Mouse (Mus musculus): ENCODE measurements at regions not wholly inside any gene's neighbourhood (a gene's known extent, or its start where the extent isn't known, plus 50 kb on each side); places are given as distances from the start of the nearest gene placed in this dataset.

GRCm38 (mm10) chr6:99810974-99811798, 85.0 kb upstream of the Prok2 start:
- Histone ChIP-seq H3K9me3 (replicated peaks; ENCODE audit: insufficient read depth, low read length) (no peaks in the 10 kb centered on the region), H3K9ac (ENCODE audit: control insufficient read depth, low read depth, low read length, poor library complexity, severe bottlenecking) (no peak overlapping the region), H3K27me3 (ENCODE audit: control insufficient read depth in 1 of 2, insufficient read depth in 2 of 2, low read length in 2 of 2) (no peaks in the 10 kb centered on the region), H3K36me3 (ENCODE audit: control insufficient read depth in 1 of 2, insufficient read depth in 2 of 2, low read length in 2 of 2) (no peaks in the 10 kb centered on the region), H3K4me1 (ENCODE audit: control insufficient read depth in 1 of 2, insufficient read depth in 2 of 2, low read length in 2 of 2) (no peaks in the 10 kb centered on the region), H3K27ac (ENCODE audit: control insufficient read depth, low read depth, low read length) (no peak overlapping the region), H3K79me2 (ENCODE audit: control insufficient read depth, insufficient read depth, low read length, poor library complexity) (no peaks in the 10 kb centered on the region), H3K4me3 (ENCODE audit: control insufficient read depth in 1 of 2, insufficient read depth in 1 of 2, low read depth in 2 of 2, low read length in 2 of 2) (no peak overlapping the region)
- TF ChIP-seq ZMIZ1 (IDR thresholded peaks at IDR 0.05; ENCODE audit: low read depth, low read length) (no peak), TAL1 (IDR thresholded peaks at IDR 0.05; ENCODE audit: low read length) (no peak), NELFE (IDR thresholded peaks at IDR 0.05; ENCODE audit: low read depth, low read length) (no peak), TBP (IDR thresholded peaks at IDR 0.05; ENCODE audit: low read depth, low read length) (no peak), GATA1 (IDR thresholded peaks at IDR 0.05; ENCODE audit: low read depth, low read length) (no peak), ELF1 (IDR thresholded peaks at IDR 0.05; ENCODE audit: low read depth, low read length) (no peak), CHD2 (IDR thresholded peaks at IDR 0.05; ENCODE audit: low read length) (no peak), RCOR1 (IDR thresholded peaks at IDR 0.05; ENCODE audit: low read depth, low read length) (no peak), ZNF384 (IDR thresholded peaks at IDR 0.05; ENCODE audit: low read depth, low read length) (no peak), TCF12 (IDR thresholded peaks at IDR 0.05; ENCODE audit: low read depth, low read length) (no peak)
- no peak for DNase-seq (ENCODE audit: low read depth, low spot score)

- Histone ChIP-seq H3K9me3 (replicated peaks; ENCODE audit: insufficient read depth, low read length) (no peaks in the 10 kb centered on the region), H3K4me3 (ENCODE audit: control insufficient read depth in 1 of 2, insufficient read depth in 1 of 2, low read depth in 2 of 2, low read length in 2 of 2) (no peak overlapping the region), H3K27ac (ENCODE audit: control insufficient read depth, low read depth, low read length) (no peak overlapping the region), H3K9ac (ENCODE audit: control insufficient read depth, low read depth, low read length, poor library complexity, severe bottlenecking) (no peak overlapping the region), H3K27me3 (ENCODE audit: control insufficient read depth in 1 of 2, insufficient read depth in 2 of 2, low read length in 2 of 2) (no peaks in the 10 kb centered on the region), H3K4me1 (ENCODE audit: control insufficient read depth in 1 of 2, insufficient read depth in 2 of 2, low read length in 2 of 2) (no peaks in the 10 kb centered on the region), H3K36me3 (ENCODE audit: control insufficient read depth in 1 of 2, insufficient read depth in 2 of 2, low read length in 2 of 2) (no peaks in the 10 kb centered on the region), H3K79me2 (ENCODE audit: control insufficient read depth, insufficient read depth, low read length, poor library complexity) (no peaks in the 10 kb centered on the region)
- DNase-seq (ENCODE audit: low read depth, low spot score) = no peak
- TF ChIP-seq NRF1 (IDR thresholded peaks at IDR 0.05; ENCODE audit: insufficient read depth, low read depth, low read length, poor library complexity, severe bottlenecking) (no peak), MXI1 (IDR thresholded peaks at IDR 0.05; ENCODE audit: low read depth, low read length) (no peak), SIN3A (IDR thresholded peaks at IDR 0.05; ENCODE audit: low read length) (no peak), TBP (IDR thresholded peaks at IDR 0.05; ENCODE audit: low read depth, low read length) (no peak), SMC3 (IDR thresholded peaks at IDR 0.05; ENCODE audit: low read depth, low read length) (no peak), NELFE (IDR thresholded peaks at IDR 0.05; ENCODE audit: low read depth, low read length) (no peak), TCF12 (IDR thresholded peaks at IDR 0.05; ENCODE audit: low read depth, low read length) (no peak), GABPA (IDR thresholded peaks at IDR 0.05; ENCODE audit: low read depth, low read length) (no peak), ZC3H11A (IDR thresholded peaks at IDR 0.05; ENCODE audit: low read depth, low read length) (no peak), E2F4 (IDR thresholded peaks at IDR 0.05; ENCODE audit: borderline replicate concordance, low read depth, low read length) (no peak)
These were observed 78.7 kb upstream of the Prok2 start for GRCm38 (mm10) chr6:99804905-99805245.

All from MEL (cell line).